Mouse (Mus musculus): ENCODE results near the gene Ctsf.

- TF ChIP-seq CTCF (IDR thresholded peaks at IDR 0.05; ENCODE audit: borderline replicate concordance, extremely low read depth, insufficient read depth, insufficient read length) (no peak), POLR2A (IDR thresholded peaks at IDR 0.05; ENCODE audit: borderline replicate concordance, extremely low read depth, insufficient read depth, insufficient read length, poor library complexity, severe bottlenecking) (no peak)
Measured at GRCm38 (mm10) chr19:4889791-4890190, 34.9 kb downstream of the Ctsf start.

All from brain, embryonic 14.5 days (tissue).